Mouse (Mus musculus) forebrain, postnatal 0 days (tissue): ENCODE measurements around the gene Edf1. TPM values are rescaled to one million over a fixed set of nuclear protein-coding genes. Genes with fewer than 3 reads are reported as not detected.

Source experiments
- ATAC-seq: fragments of 200-750 bp; cut with Nextera tagmentation; 2 replicates; pipeline ENCODE4 v1.8.0; 2017; ENCODE audit warnings: mild to moderate bottlenecking, moderate library complexity
- DNase-seq: peaks from one replicate; pipeline ENCODE4 v3.0.0-alpha.2; 2015
- H3K27ac ChIP-seq: fragments of 300-500 bp; sonication (generic); 2 replicates; pipeline ENCODE4 v1.5.1; 2014; ENCODE audit warnings: low read depth, mild to moderate bottlenecking, antibody characterized with exemption, low read length, moderate library complexity, mixed read lengths
- H3K27me3 ChIP-seq: fragments of 300-500 bp; sonication (generic); 2 replicates; pipeline ENCODE4 v1.6.1; 2014; ENCODE audit warnings: mild to moderate bottlenecking, low read length, mixed read lengths; ENCODE audit not compliant: insufficient read depth
- H3K36me3 ChIP-seq: fragments of 300-500 bp; sonication (generic); 2 replicates; pipeline ENCODE4 v1.6.1; 2014; ENCODE audit warnings: mild to moderate bottlenecking, moderate library complexity; ENCODE audit not compliant: insufficient read depth
- H3K4me1 ChIP-seq: fragments of 300-500 bp; sonication (generic); 2 replicates; pipeline ENCODE4 v1.6.1; 2014; ENCODE audit warnings: antibody characterized with exemption; ENCODE audit not compliant: insufficient read depth
- H3K4me2 ChIP-seq: fragments of 300-500 bp; sonication (generic); 2 replicates; pipeline ENCODE4 v1.6.1; 2014; ENCODE audit warnings: low read depth, mild to moderate bottlenecking, moderate library complexity
- H3K4me3 ChIP-seq: fragments of 300-500 bp; sonication (generic); 2 replicates; pipeline ENCODE4 v1.5.1; 2014; ENCODE audit warnings: low read depth, low read length, mixed read lengths
- H3K9ac ChIP-seq: fragments of 300-500 bp; sonication (generic); 2 replicates; pipeline ENCODE4 v1.6.1; 2014; ENCODE audit warnings: mild to moderate bottlenecking
- H3K9me3 ChIP-seq: fragments of 300-500 bp; sonication (generic); 2 replicates; pipeline ENCODE4 v1.6.1; 2016; ENCODE audit warnings: low read length
- CTCF ChIP-seq: sonication (generic); IDR thresholded peaks from 2 replicates; pipeline ENCODE4 v1.5.1; 2016; ENCODE audit warnings: antibody characterized with exemption, control low read depth, low read depth
- WGBS: fragments of 180-500 bp; shearing (Covaris S2); extraction: QIAGEN DNeasy Blood & Tissue Kit; methylation state at CpG from one replicate; pipeline ENCODE4 v1.1.7; 2014; 5-methylcytosine and 5-hydroxymethylcytosine counted together
- polyA plus RNA-seq: library from polyadenylated mRNA; unstranded; fragments of >200 nt; fragmentation: Nextera tagmentation; extraction: Ambion mirVana; gene quantifications from 2 replicates; pipeline ENCODE4 v1.2.1, GENCODE M21; 2015
- total RNA-seq: library from RNA; depleted of rRNA; stranded (reverse); fragments of >200 nt; gene quantifications from 2 replicates; pipeline ENCODE4 v1.2.3, GENCODE M21; 2014; rRNA removed

Gene Edf1
- total and polyA plus RNA-seq, 2 experiments from 2014 or later: 151 to 368 TPM

GRCm38 (mm10) chr2:25607761-25608622 is 50.3 kb downstream of the Edf1 start, which contains the start of gene Rabl6:
Gene Rabl6 (minus strand): TSS chr2:25608521.
- no peaks in the 10 kb centered on the region for H3K36me3 ChIP-seq
- peak within 1 kb of the TSS; percentile 69 for H3K9ac ChIP-seq
- whole genome bisulfite sequencing: 1% methylated on average over 80 of the region's 80 CpGs
- no peaks in the 10 kb centered on the region for H3K27me3 ChIP-seq
- TF ChIP-seq CTCF: no peak
- H3K27ac ChIP-seq: peak within 1 kb of the TSS; percentile 91
- peaks cover 16% of the 10 kb centered on the region; the same call in 1 of the 2 replicates for H3K4me1 ChIP-seq
- peak within 1 kb of the TSS; percentile 66 for H3K4me3 ChIP-seq
- no peaks in the 10 kb centered on the region for H3K9me3 ChIP-seq
- peak within 1 kb of the TSS; percentile 59 for H3K4me2 ChIP-seq
- ATAC-seq (peak; percentile 96), DNase-seq (peak; percentile 97)

- Histone ChIP-seq H3K9me3 (no peaks in the 10 kb centered on the region), H3K4me3 (peak overlapping the region; percentile 66), H3K4me1 (peaks cover 16% of the 10 kb centered on the region; the same call in 1 of the 2 replicates), H3K9ac (peak overlapping the region; percentile 69; the same call in 1 of the 2 replicates), H3K27me3 (no peaks in the 10 kb centered on the region), H3K4me2 (peak overlapping the region; percentile 59), H3K36me3 (no peaks in the 10 kb centered on the region), H3K27ac (peak overlapping the region; percentile 91)
- no peak for ATAC-seq
- TF ChIP-seq CTCF: no peak
- DNase-seq: no peak
- WGBS: 71% methylated on average over 10 of the region's 10 CpGs
These were observed 51.0 kb downstream of the Edf1 start for GRCm38 (mm10) chr2:25608671-25609070.

Other genes with a start within 250 kb of the Edf1 start
Only the 30 nearest of the 33 such genes appear.
- gene Dpp7, start 201.5 kb upstream of the Edf1 start, total RNA-seq: 17.4 and 21.7 TPM in 2 replicates
- gene Dpp7, start 201.5 kb upstream of the Edf1 start, polyA plus RNA-seq: 15.3 and 19.8 TPM in 2 replicates
- gene Uap1l1, start 192.2 kb upstream of the Edf1 start, total RNA-seq: 4.1 and 5.2 TPM in 2 replicates
- gene Uap1l1, start 192.2 kb upstream of the Edf1 start, polyA plus RNA-seq: 10.4 and 11.9 TPM in 2 replicates
- gene Sapcd2, start 185.5 kb upstream of the Edf1 start, total RNA-seq: 13.2 and 13.9 TPM in 2 replicates
- 9.5 and 12.7 TPM in 2 replicates for gene Sapcd2, start 185.5 kb upstream of the Edf1 start, polyA plus RNA-seq
- gene Entpd2, start 162.0 kb upstream of the Edf1 start, total RNA-seq: 8.2 and 13.5 TPM in 2 replicates
- gene Entpd2, start 162.0 kb upstream of the Edf1 start, polyA plus RNA-seq: 14.2 and 18.2 TPM in 2 replicates
- gene Npdc1, start 158.5 kb upstream of the Edf1 start, total RNA-seq: 179 and 188 TPM in 2 replicates
- gene Npdc1, start 158.5 kb upstream of the Edf1 start, polyA plus RNA-seq: 413 and 442 TPM in 2 replicates
- gene Fut7, start 134.6 kb upstream of the Edf1 start, total RNA-seq: 1.3 TPM in 1 of 2 replicates, not detected in the other
- 0.17 and 0.23 TPM in 2 replicates for gene Fut7, start 134.6 kb upstream of the Edf1 start, polyA plus RNA-seq
- 51.5 and 67.4 TPM in 2 replicates for gene Abca2, start 129.1 kb upstream of the Edf1 start, total RNA-seq
- 8.8 and 10.5 TPM in 2 replicates for gene Abca2, start 129.1 kb upstream of the Edf1 start, polyA plus RNA-seq
- gene Clic3, start 101.0 kb upstream of the Edf1 start, total RNA-seq: 0.48 TPM in 1 of 2 replicates, not detected in the other
- gene Clic3, start 101.0 kb upstream of the Edf1 start, polyA plus RNA-seq: 2.5 and 3.6 TPM in 2 replicates
- 154 and 164 TPM in 2 replicates for gene Paxx, start 96.8 kb upstream of the Edf1 start, total RNA-seq
- gene Paxx, start 96.8 kb upstream of the Edf1 start, polyA plus RNA-seq: 151 and 154 TPM in 2 replicates
- 1,270 and 1,729 TPM in 2 replicates for gene Ptgds, start 87.8 kb upstream of the Edf1 start, total RNA-seq
- gene Ptgds, start 87.8 kb upstream of the Edf1 start, polyA plus RNA-seq: 1,561 and 1,919 TPM in 2 replicates
- not detected in 2 replicates for gene Lcn12, start 63.9 kb upstream of the Edf1 start, total RNA-seq
- not detected in 2 replicates for gene Lcn12, start 63.9 kb upstream of the Edf1 start, polyA plus RNA-seq
- 120 and 140 TPM in 2 replicates for gene Fbxw5, start 57.1 kb upstream of the Edf1 start, total RNA-seq
- gene Fbxw5, start 57.1 kb upstream of the Edf1 start, polyA plus RNA-seq: 93.8 and 116 TPM in 2 replicates
- 0.85 and 2.4 TPM in 2 replicates for gene C8g, start 56.1 kb upstream of the Edf1 start, total RNA-seq
- 4.0 and 4.3 TPM in 2 replicates for gene C8g, start 56.1 kb upstream of the Edf1 start, polyA plus RNA-seq
- 8.0 and 9.6 TPM in 2 replicates for gene Traf2, start 10.9 kb upstream of the Edf1 start, total RNA-seq
- gene Traf2, start 10.9 kb upstream of the Edf1 start, polyA plus RNA-seq: 7.8 and 9.2 TPM in 2 replicates
- 1.0 and 9.0 TPM in 2 replicates for gene Mamdc4, start 17.0 kb downstream of the Edf1 start, total RNA-seq
- 0.21 and 0.26 TPM in 2 replicates for gene Mamdc4, start 17.0 kb downstream of the Edf1 start, polyA plus RNA-seq
- 33.7 and 43.2 TPM in 2 replicates for gene Phpt1, start 17.4 kb downstream of the Edf1 start, total RNA-seq
- gene Phpt1, start 17.4 kb downstream of the Edf1 start, polyA plus RNA-seq: 171 and 185 TPM in 2 replicates
- 13.5 and 16.0 TPM in 2 replicates for gene Ajm1, start 23.9 kb downstream of the Edf1 start, total RNA-seq
- gene Ajm1, start 23.9 kb downstream of the Edf1 start, polyA plus RNA-seq: 11.3 and 13.7 TPM in 2 replicates
- gene Rabl6, start 50.7 kb downstream of the Edf1 start, total RNA-seq: 68.2 and 79.3 TPM in 2 replicates
- 51.8 and 54.9 TPM in 2 replicates for gene Rabl6, start 50.7 kb downstream of the Edf1 start, polyA plus RNA-seq
- gene Ccdc183, start 59.8 kb downstream of the Edf1 start, total RNA-seq: not detected in 2 replicates
- 0.36 TPM in 2 replicates for gene Ccdc183, start 59.8 kb downstream of the Edf1 start, polyA plus RNA-seq
- 39.4 and 49.5 TPM in 2 replicates for gene Tmem141, start 64.2 kb downstream of the Edf1 start, total RNA-seq
- 41.9 and 42.7 TPM in 2 replicates for gene Tmem141, start 64.2 kb downstream of the Edf1 start, polyA plus RNA-seq
- 3.3 and 4.7 TPM in 2 replicates for gene Fcna, start 70.2 kb downstream of the Edf1 start, total RNA-seq
- 5.2 and 6.7 TPM in 2 replicates for gene Fcna, start 70.2 kb downstream of the Edf1 start, polyA plus RNA-seq
- gene Lcn8, start 95.3 kb downstream of the Edf1 start, total RNA-seq: not detected in 2 replicates
- gene Lcn8, start 95.3 kb downstream of the Edf1 start, polyA plus RNA-seq: not detected in 2 replicates
- gene Lcn5, start 100.1 kb downstream of the Edf1 start, total RNA-seq: not detected in 2 replicates
- gene Lcn5, start 100.1 kb downstream of the Edf1 start, polyA plus RNA-seq: not detected in 2 replicates
- not detected in 2 replicates for gene Lcn6, start 118.9 kb downstream of the Edf1 start, total RNA-seq
- gene Lcn6, start 118.9 kb downstream of the Edf1 start, polyA plus RNA-seq: not detected in 2 replicates
- not detected in 2 replicates for gene Lcn10, start 124.9 kb downstream of the Edf1 start, total RNA-seq
- gene Lcn10, start 124.9 kb downstream of the Edf1 start, polyA plus RNA-seq: not detected in 2 replicates
- not detected in 2 replicates for gene Obp2a, start 142.2 kb downstream of the Edf1 start, total RNA-seq
- gene Obp2a, start 142.2 kb downstream of the Edf1 start, polyA plus RNA-seq: not detected in 2 replicates
- gene Bmyc, start 148.9 kb downstream of the Edf1 start, total RNA-seq: 43.4 and 50.5 TPM in 2 replicates
- gene Bmyc, start 148.9 kb downstream of the Edf1 start, polyA plus RNA-seq: 194 and 195 TPM in 2 replicates
- gene Obp2b, start 179.2 kb downstream of the Edf1 start, total RNA-seq: not detected in 2 replicates
- gene Obp2b, start 179.2 kb downstream of the Edf1 start, polyA plus RNA-seq: not detected in 2 replicates
- gene Lcn3, start 207.7 kb downstream of the Edf1 start, total RNA-seq: not detected in 2 replicates
- gene Lcn3, start 207.7 kb downstream of the Edf1 start, polyA plus RNA-seq: not detected in 2 replicates
- gene Lcn11, start 219.2 kb downstream of the Edf1 start, total RNA-seq: not detected in 2 replicates
- gene Lcn11, start 219.2 kb downstream of the Edf1 start, polyA plus RNA-seq: not detected in 2 replicates